Mouse (Mus musculus) kidney, adult 2 months (tissue): Measurements from ENCODE around the gene Ldha.

ENCODE experiments used
- CTCF ChIP-seq: fragments of 200-500 bp; conservative IDR thresholded peaks from 2 replicates; pipeline ENCODE4 v1.5.1; 2011; ENCODE audit warnings: low read depth, mild to moderate bottlenecking, control low read depth, low read length, moderate library complexity, mixed read lengths; ENCODE audit not compliant: insufficient read depth, insufficient read length
- POLR2A ChIP-seq: fragments of 200-500 bp; IDR thresholded peaks from one replicate; pipeline ENCODE4 v1.6.1; 2011; ENCODE audit warnings: low read depth, low read length, control low read depth

GRCm38 (mm10) chr7:46795287-46796205 is 45.7 kb upstream of the Ldha start, which contains the start of the genes Hps5 and Gtf2h1:
- peak; percentile 52 for TF ChIP-seq POLR2A
- TF ChIP-seq CTCF = no peak
